Mouse (Mus musculus) mesoderm, embryonic 11.5 days (tissue): ENCODE data around the gene Slc35b2.
A peak's percentile ranks its signal among the peaks of the same experiment; 100 is the strongest.

Experiments used
- DNase-seq: peaks from one replicate; pipeline ENCODE4 v3.0.0-alpha.2; 2012; ENCODE audit warnings: low read depth, low spot score

Gene Slc35b2

GRCm38 (mm10) chr17:45599446-45600242, 36.0 kb downstream of the Slc35b2 start, which contains the start of gene Slc29a1:
Gene Slc29a1, minus strand, starts transcription at chr17:45599606.
- DNase-seq: peak; percentile 54

- DNase-seq: no peak
Measured at GRCm38 (mm10) chr17:45600267-45600666, 36.6 kb downstream of the Slc35b2 start.

- DNase-seq: no peak
Measured at GRCm38 (mm10) chr17:45601325-45601724, 37.7 kb downstream of the Slc35b2 start.

- no peak for DNase-seq
Measured at GRCm38 (mm10) chr17:45601877-45602304, 38.2 kb downstream of the Slc35b2 start, which contains the start of gene Mymx. Gene Mymx, minus strand, starts transcription at chr17:45602102.

- DNase-seq: no peak
Measured at GRCm38 (mm10) chr17:45602984-45603383, 39.3 kb downstream of the Slc35b2 start.

GRCm38 (mm10) chr17:45606992-45607879, 43.6 kb downstream of the Slc35b2 start:
- DNase-seq: no peak

GRCm38 (mm10) chr17:45608396-45608795, 44.7 kb downstream of the Slc35b2 start:
- no peak for DNase-seq

- DNase-seq: no peak
Measured at GRCm38 (mm10) chr17:45610144-45610866, 46.6 kb downstream of the Slc35b2 start.

- no peak for DNase-seq
Measured at GRCm38 (mm10) chr17:45612008-45612407, 48.3 kb downstream of the Slc35b2 start.

- DNase-seq: no peak
Measured at GRCm38 (mm10) chr17:45612921-45613320, 49.2 kb downstream of the Slc35b2 start.

GRCm38 (mm10) chr17:45616046-45616650, 52.5 kb downstream of the Slc35b2 start:
- no peak for DNase-seq

- DNase-seq: no peak
Measured at GRCm38 (mm10) chr17:45616679-45617078, 53.0 kb downstream of the Slc35b2 start.
